Mouse (Mus musculus) forebrain, embryonic 14.5 days (tissue): Measurements from ENCODE around the gene Ccdc162. TPM values are rescaled to one million over a fixed set of nuclear protein-coding genes. Genes with fewer than 3 reads are reported as not detected.
A peak's percentile ranks its signal among the peaks of the same experiment; 100 is the strongest.

Experiments
- ATAC-seq: fragments of 200-750 bp; cut with Nextera tagmentation; 2 replicates; pipeline ENCODE4 v1.8.0; 2017; ENCODE audit warnings: mild to moderate bottlenecking, moderate library complexity
- DNase-seq: peaks from one replicate; pipeline ENCODE4 v3.0.0-alpha.2; 2015; ENCODE audit warnings: low spot score
- H3K27ac ChIP-seq: fragments of 300-500 bp; sonication (generic); 2 replicates; pipeline ENCODE4 v1.5.1; 2014; ENCODE audit warnings: low read depth, mild to moderate bottlenecking, control low read depth, low read length, moderate library complexity
- H3K27me3 ChIP-seq: fragments of 300-500 bp; sonication (generic); replicated peaks from 2 replicates; pipeline ENCODE4 v1.6.1; 2014; ENCODE audit warnings: low read length, control low read depth, mixed read lengths; ENCODE audit not compliant: control insufficient read depth, insufficient read depth
- H3K36me3 ChIP-seq: fragments of 300-500 bp; sonication (generic); 2 replicates; pipeline ENCODE4 v1.6.1; 2014; ENCODE audit warnings: low read length, control low read depth; ENCODE audit not compliant: control insufficient read depth, insufficient read depth
- H3K4me1 ChIP-seq: fragments of 300-500 bp; sonication (generic); 2 replicates; pipeline ENCODE4 v1.6.1; 2014; ENCODE audit warnings: antibody characterized with exemption, low read length, control low read depth; ENCODE audit not compliant: control insufficient read depth, insufficient read depth
- H3K4me2 ChIP-seq: fragments of 300-500 bp; sonication (generic); 2 replicates; pipeline ENCODE4 v1.6.1; 2014; ENCODE audit warnings: mild to moderate bottlenecking, control low read depth, low read length
- H3K4me3 ChIP-seq: fragments of 300-500 bp; sonication (generic); 2 replicates; pipeline ENCODE4 v1.5.1; 2014; ENCODE audit warnings: low read depth, low read length, control low read depth
- H3K9ac ChIP-seq: fragments of 300-500 bp; sonication (generic); 2 replicates; pipeline ENCODE4 v1.6.1; 2014; ENCODE audit warnings: mild to moderate bottlenecking, low read length, control low read depth, moderate library complexity
- H3K9me3 ChIP-seq: fragments of 300-500 bp; sonication (generic); replicated peaks from 2 replicates; pipeline ENCODE4 v1.6.1; 2016; ENCODE audit warnings: low read length, control low read depth, mixed read lengths; ENCODE audit not compliant: control insufficient read depth
- WGBS: fragments of 180-500 bp; shearing (Covaris S2); extraction: QIAGEN DNeasy Blood & Tissue Kit; methylation state at CpG from one replicate; pipeline ENCODE4 v1.1.7; 2014; 5-methylcytosine and 5-hydroxymethylcytosine counted together
- polyA plus RNA-seq: library from polyadenylated mRNA; unstranded; fragments of >200 nt; fragmentation: Nextera tagmentation; extraction: Ambion mirVana; gene quantifications from 2 replicates; pipeline ENCODE4 v1.2.1, GENCODE M21; 2014

Ccdc162 gene
- polyA plus RNA-seq, 1 experiment from 2014 or later, result 0.66 TPM

DNA sequence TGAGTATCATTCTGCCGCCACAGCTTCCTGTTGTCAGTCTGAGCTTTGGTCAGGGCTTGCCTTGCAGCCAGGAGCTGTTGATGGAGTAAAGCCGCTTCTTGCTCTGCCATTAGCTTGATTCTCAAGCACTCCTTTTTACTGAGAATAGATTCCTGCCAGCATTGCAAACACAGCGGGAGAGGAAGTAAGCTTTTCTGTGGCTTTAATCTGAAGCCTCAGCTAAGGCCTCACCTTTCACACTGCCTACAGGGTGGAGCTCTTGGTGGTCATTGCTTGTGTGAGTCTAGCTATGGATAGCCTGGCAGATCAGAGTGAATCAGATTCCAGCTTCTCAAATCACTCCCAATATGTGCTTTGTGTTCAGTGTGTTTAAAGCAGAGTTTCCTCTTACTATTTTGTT is 164.1 kb downstream of the Ccdc162 start:
- 19% methylated on average over 3 of the region's 3 CpGs for WGBS
- no peak overlapping the region for H3K4me2 ChIP-seq
- DNase-seq (no peak), ATAC-seq (no peak)
- no peak overlapping the region for H3K9ac ChIP-seq
- H3K36me3 ChIP-seq, result no peaks in the 10 kb centered on the region
- H3K4me3 ChIP-seq, result no peak overlapping the region
- peaks cover 4% of the 10 kb centered on the region for H3K9me3 ChIP-seq
- no peak overlapping the region for H3K27ac ChIP-seq
- H3K4me1 ChIP-seq, result peaks cover 10% of the 10 kb centered on the region
- H3K27me3 ChIP-seq, result no peaks in the 10 kb centered on the region

DNA sequence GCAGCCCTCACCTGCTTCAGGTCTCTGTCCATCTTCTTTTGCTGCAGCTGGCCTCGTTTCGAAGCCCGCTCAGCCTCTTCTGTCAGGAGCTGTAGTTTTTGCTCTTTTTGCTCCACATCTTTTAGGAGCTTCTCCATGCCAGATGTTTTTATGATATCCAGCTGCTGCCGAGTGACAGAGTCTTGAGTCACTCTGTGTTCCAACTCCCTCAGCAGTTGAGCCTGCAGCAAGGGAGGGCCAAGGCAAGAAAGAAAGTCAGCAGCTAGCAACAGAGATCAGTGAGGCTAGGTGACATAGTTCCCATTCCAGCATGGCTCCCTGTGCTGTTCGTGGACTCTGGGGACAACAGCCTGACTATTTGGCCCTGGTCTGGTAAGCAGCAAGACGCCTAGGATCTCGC is 165.7 kb downstream of the Ccdc162 start:
- DNase-seq (no peak), ATAC-seq (no peak)
- Histone ChIP-seq H3K27me3 (no peaks in the 10 kb centered on the region), H3K4me1 (peaks cover 10% of the 10 kb centered on the region), H3K36me3 (no peaks in the 10 kb centered on the region), H3K27ac (no peak overlapping the region), H3K4me2 (no peak overlapping the region), H3K4me3 (no peak overlapping the region), H3K9ac (no peak overlapping the region), H3K9me3 (peaks cover 4% of the 10 kb centered on the region)
- WGBS, result 81% methylated on average over 7 of the region's 7 CpGs

DNA sequence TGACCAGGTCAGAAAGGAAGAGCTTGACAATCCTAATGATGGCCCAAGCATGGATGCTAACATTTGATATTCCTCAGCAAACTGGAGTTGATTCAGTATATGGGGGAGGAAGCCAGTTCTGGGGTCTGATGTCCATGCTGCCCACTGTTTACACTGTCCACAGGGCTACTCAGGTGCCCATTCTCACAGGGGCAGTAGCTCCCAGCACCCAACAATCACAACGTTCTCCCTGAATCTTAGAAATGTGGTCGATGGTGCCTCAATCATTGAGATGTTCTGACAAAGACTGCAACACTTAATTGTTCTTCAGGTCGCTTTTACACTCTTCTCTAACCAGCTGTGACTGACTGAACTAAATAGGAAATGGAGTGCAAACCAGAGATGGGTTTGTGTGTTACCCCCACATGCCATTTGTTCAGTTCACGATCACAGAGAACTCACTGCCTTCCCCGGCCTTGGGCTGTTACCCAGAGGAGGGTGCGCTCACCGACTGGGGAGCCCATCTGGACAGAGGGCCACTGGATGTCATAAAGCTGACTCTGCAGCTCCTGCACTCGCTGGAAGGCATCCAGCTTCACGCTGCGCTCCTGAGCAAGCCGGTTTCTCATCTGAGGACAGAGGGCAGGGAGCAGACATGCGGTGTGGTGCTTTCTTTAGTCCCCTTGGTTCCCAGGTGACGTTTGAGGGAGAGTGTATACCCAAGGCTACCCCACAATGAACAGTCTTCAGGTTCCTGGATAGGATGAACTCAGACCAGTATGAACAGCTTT is 169.9 kb downstream of the Ccdc162 start:
- H3K36me3 ChIP-seq, result no peaks in the 10 kb centered on the region
- 66% methylated on average over 13 of the region's 13 CpGs for WGBS
- H3K4me1 ChIP-seq, result peaks cover 6% of the 10 kb centered on the region; the same call in 1 of the 2 replicates
- DNase-seq (no peak), ATAC-seq (no peak)
- H3K9me3 ChIP-seq, result peaks cover 4% of the 10 kb centered on the region
- H3K27me3 ChIP-seq, result no peaks in the 10 kb centered on the region
- H3K4me2 ChIP-seq, result no peak overlapping the region
- H3K27ac ChIP-seq, result no peak overlapping the region
- no peak overlapping the region for H3K9ac ChIP-seq
- no peak overlapping the region for H3K4me3 ChIP-seq

DNA sequence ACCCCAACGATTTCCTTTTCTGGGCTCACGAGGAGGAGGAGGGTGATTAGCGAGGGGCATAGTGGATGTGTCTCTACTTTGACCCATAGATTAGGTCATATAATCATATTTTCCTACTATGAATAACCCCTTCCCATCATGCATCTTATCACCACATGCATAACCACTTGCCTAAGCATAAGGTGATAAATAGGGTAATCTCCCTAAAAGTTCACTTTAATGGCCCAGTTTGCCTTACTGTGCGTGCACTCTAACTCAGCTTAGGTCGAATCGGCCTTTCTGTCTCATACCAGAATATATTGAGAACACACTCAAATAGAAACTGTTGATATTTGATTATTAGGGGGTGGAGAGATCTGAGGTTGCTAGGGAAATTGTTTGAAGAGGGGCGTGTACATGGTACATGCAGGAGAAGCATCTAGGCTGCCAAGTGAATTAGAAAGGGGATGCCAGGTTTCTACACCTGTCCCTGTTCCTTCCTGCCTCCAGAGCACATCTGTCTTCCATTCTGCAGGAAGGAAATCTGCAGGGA is 171.1 kb downstream of the Ccdc162 start:
- H3K36me3 ChIP-seq, result no peaks in the 10 kb centered on the region
- H3K4me1 ChIP-seq, result peaks cover 6% of the 10 kb centered on the region; the same call in 1 of the 2 replicates
- no peak overlapping the region for H3K4me2 ChIP-seq
- H3K27ac ChIP-seq, result no peak overlapping the region
- peaks cover 4% of the 10 kb centered on the region for H3K9me3 ChIP-seq
- DNase-seq (no peak), ATAC-seq (no peak)
- no peak overlapping the region for H3K9ac ChIP-seq
- H3K27me3 ChIP-seq, result no peaks in the 10 kb centered on the region
- no peak overlapping the region for H3K4me3 ChIP-seq
- 61% methylated on average over 7 of the region's 7 CpGs for WGBS

DNA sequence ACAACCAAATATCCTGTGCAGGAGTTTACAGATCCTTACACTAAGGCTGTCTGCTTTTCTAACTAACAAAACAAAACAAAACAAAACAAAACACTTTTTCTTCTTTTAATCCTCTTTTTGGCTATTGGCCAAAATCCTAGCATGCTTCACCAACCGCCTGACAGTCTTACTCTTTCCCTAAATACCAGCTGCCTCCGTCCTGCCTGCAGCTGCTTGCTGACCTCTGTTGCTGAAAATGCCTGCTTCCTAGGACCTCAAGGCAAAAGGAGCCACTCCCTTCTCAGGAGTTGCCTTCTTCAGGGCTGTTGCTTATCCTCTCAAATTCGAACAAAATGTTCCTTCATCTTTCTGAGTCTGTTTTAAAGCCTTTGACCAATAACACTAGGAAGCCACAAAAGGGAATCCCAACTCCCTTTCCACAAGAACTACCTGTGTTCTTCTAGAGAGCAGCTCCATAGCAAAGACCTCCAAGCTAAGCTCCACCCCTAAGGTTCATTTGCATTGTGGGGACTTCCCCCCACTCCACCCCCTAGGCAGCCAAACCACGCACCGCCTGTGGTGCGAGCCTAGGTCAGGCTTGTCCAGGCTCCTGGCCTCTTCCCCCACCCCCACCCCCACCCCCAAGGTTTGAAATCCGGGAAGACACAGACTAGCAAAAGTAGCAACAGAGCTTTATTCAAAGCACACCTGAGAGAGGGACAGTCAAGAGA is 171.8 kb downstream of the Ccdc162 start:
- under 1% methylated on average over 7 of the region's 7 CpGs for WGBS
- Histone ChIP-seq H3K36me3 (no peaks in the 10 kb centered on the region), H3K27me3 (no peaks in the 10 kb centered on the region), H3K4me1 (peaks cover 6% of the 10 kb centered on the region; the same call in 1 of the 2 replicates), H3K9ac (no peak overlapping the region), H3K27ac (no peak overlapping the region), H3K4me3 (no peak overlapping the region), H3K4me2 (no peak overlapping the region), H3K9me3 (peaks cover 4% of the 10 kb centered on the region)
- ATAC-seq (peak; percentile 32; the same call in 1 of the 2 replicates), DNase-seq (peak; percentile 67)

DNA sequence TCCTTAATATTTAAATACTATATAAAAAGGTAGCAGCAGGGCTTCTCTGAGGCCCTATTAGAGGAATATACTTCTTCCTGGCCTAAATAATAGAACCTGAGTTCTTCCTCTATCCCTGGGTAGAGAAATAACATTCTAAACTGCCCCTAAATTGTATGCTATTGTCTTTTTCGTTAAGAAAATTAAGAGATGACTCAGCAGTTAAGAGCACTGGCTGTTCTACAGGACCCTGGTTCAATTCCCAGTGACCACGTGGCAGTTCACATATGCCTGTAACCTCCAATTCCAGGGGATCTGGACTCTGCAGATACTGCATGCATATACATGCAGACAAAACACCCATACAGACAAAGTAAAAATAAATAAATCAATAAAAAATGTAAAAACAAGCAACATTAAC is 172.6 kb downstream of the Ccdc162 start:
- no peaks in the 10 kb centered on the region for H3K36me3 ChIP-seq
- peaks cover 6% of the 10 kb centered on the region; the same call in 1 of the 2 replicates for H3K4me1 ChIP-seq
- H3K27ac ChIP-seq, result no peak overlapping the region
- no peak overlapping the region for H3K4me3 ChIP-seq
- no peaks in the 10 kb centered on the region for H3K27me3 ChIP-seq
- H3K4me2 ChIP-seq, result no peak overlapping the region
- ATAC-seq (no peak), DNase-seq (no peak)
- 74% methylated on average over 2 of the region's 2 CpGs for whole genome bisulfite sequencing
- H3K9ac ChIP-seq, result no peak overlapping the region
- no peaks in the 10 kb centered on the region for H3K9me3 ChIP-seq

DNA sequence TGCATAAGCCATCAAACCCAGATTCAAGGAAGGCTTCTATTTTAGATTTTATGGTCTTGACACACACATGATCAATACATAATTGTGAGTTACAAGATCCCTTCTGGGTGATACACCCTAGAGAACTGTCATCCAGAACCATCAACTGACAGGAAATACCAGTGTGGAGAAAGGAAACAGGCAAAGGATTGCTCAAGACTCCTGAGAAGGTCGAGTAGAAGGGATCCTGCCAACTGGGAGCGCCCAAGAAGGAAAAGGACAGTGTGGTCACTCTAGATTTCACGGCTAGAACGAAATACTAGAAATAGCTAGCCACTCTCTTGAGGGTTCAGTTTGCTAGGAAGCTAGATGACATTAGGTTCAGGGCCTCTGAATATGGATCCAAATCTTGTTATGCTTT is 173.0 kb downstream of the Ccdc162 start:
- Histone ChIP-seq H3K36me3 (no peaks in the 10 kb centered on the region), H3K4me3 (no peak overlapping the region), H3K4me1 (peaks cover 6% of the 10 kb centered on the region; the same call in 1 of the 2 replicates), H3K9me3 (no peaks in the 10 kb centered on the region), H3K27ac (no peak overlapping the region), H3K9ac (no peak overlapping the region), H3K4me2 (no peak overlapping the region), H3K27me3 (no peaks in the 10 kb centered on the region)
- WGBS, result 93% methylated on average over 4 of the region's 4 CpGs
- ATAC-seq (no peak), DNase-seq (no peak)

DNA sequence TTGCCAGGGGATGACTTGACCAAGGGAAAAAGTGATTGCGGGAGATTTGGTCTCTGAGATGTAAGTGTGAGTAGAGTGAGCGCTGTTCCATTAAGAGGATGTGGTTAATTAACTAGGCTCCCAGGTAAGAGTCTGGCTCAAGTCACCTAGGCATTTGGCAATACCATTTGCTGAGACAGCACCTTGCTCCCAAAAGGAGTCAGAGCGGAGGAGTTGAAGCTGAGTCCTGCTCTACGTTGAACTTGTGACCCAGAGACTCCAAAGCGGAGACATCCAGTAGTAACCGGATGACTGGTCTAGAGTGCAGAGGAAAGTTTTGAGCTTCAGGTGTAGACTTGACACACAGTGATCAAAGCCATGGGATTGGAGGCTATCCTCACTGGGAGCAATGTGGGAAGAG is 174.4 kb downstream of the Ccdc162 start:
- H3K9ac ChIP-seq, result no peak overlapping the region
- H3K9me3 ChIP-seq, result no peaks in the 10 kb centered on the region
- no peaks in the 10 kb centered on the region for H3K27me3 ChIP-seq
- no peak for ATAC-seq
- H3K4me1 ChIP-seq, result peaks cover 6% of the 10 kb centered on the region; the same call in 1 of the 2 replicates
- H3K36me3 ChIP-seq, result no peaks in the 10 kb centered on the region
- no peak overlapping the region for H3K4me2 ChIP-seq
- no peak overlapping the region for H3K27ac ChIP-seq
- H3K4me3 ChIP-seq, result no peak overlapping the region
- DNase-seq, result no peak
- WGBS, result 97% methylated on average over 6 of the region's 6 CpGs

DNA sequence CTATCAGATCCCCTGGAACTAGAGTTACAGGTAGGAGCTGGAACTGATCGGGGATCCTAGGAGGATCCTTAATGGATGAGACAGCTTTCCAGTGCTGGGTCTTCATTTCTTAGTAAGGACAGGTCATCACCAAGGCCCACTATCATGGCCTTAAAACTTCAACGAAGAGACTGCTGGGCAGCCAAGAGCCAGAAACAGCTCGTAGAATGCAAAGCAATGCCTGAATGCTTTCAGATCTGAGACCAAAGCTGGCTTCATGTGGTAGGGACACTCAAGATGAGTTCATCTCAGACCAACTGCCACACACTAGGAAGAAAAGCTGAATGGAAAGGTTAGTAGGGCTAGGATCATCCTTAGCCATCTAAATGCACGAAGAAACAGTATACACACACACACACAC is 177.4 kb downstream of the Ccdc162 start:
- H3K9me3 ChIP-seq, result no peaks in the 10 kb centered on the region
- no peak overlapping the region for H3K4me2 ChIP-seq
- peaks cover 7% of the 10 kb centered on the region; the same call in 1 of the 2 replicates for H3K36me3 ChIP-seq
- ATAC-seq (no peak), DNase-seq (no peak)
- H3K27me3 ChIP-seq, result no peaks in the 10 kb centered on the region
- no peak overlapping the region for H3K4me3 ChIP-seq
- H3K9ac ChIP-seq, result no peak overlapping the region
- H3K4me1 ChIP-seq, result no peaks in the 10 kb centered on the region
- H3K27ac ChIP-seq, result no peak overlapping the region
- whole genome bisulfite sequencing, result 96% methylated on average over 4 of the region's 4 CpGs
